Mouse (Mus musculus): ENCODE measurements around the gene B4galnt2. TPM values are rescaled to one million over a fixed set of nuclear protein-coding genes. Genes with fewer than 3 reads are reported as not detected.
A peak's percentile ranks its signal among the peaks of the same experiment; 100 is the strongest.
"Not testable (repeated sequence)": the region's sequence is repeated elsewhere in the genome, so short reads cannot be mapped to it uniquely, and the experiment has no call there.

Gene B4galnt2
- total and polyA plus RNA-seq, 3 experiments, result 0.06 TPM; not detected in 2

DNA sequence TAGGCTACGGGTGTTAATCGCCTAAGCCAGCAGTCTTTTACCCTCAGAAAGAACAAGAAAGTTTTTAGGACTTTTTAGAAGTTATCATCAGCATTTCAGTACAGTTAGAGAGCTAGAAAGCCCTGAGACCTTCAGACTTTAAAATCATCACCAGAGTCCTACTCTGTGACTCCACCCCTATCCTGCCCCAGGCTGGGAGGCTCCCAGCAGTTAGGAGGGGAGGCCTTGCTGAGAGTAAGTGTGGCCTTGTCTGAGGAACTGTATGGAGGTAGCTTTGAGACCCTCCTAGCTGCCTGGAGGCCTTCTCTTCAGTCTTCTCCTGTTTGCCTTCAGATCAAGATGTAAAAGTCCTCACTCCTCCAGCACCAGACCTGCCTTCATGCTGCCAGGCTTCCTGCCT lies 9.5 kb upstream of the B4galnt2 start:
- intact Hi-C loops (cut with DNase I), result no loop called here
- 0 out of 2 replicates have a peak, but pooled peaks cover 4% of the 10 kb centered on the region for H3K27me3 ChIP-seq (ENCODE audit: control insufficient read depth, insufficient read depth, low read length)
- H3K36me3 ChIP-seq (ENCODE audit: control insufficient read depth, insufficient read depth, low read length), result no peaks in the 10 kb centered on the region
- H3K4me3 ChIP-seq, result no peak overlapping the region
- no peak overlapping the region for H3K27ac ChIP-seq
- TF ChIP-seq POLR2A (IDR thresholded peaks at IDR 0.05; ENCODE audit: insufficient read depth, low read depth, low read length) (no peak), EP300 (IDR thresholded peaks at IDR 0.05; ENCODE audit: insufficient read depth, low read depth, low read length) (no peak), CTCF (IDR thresholded peaks at IDR 0.05) (no peak)
- no peak for DNase-seq
- no peaks in the 10 kb centered on the region for H3K4me1 ChIP-seq (ENCODE audit: control insufficient read depth, insufficient read depth, low read length)
- H3K79me2 ChIP-seq (replicated peaks; ENCODE audit: control insufficient read depth, insufficient read depth, low read length), result no peaks in the 10 kb centered on the region
- WGBS, result 58% methylated on average over 2 of the region's 2 CpGs
- H3K9ac ChIP-seq (ENCODE audit: low read depth, low read length), result no peak overlapping the region

DNA sequence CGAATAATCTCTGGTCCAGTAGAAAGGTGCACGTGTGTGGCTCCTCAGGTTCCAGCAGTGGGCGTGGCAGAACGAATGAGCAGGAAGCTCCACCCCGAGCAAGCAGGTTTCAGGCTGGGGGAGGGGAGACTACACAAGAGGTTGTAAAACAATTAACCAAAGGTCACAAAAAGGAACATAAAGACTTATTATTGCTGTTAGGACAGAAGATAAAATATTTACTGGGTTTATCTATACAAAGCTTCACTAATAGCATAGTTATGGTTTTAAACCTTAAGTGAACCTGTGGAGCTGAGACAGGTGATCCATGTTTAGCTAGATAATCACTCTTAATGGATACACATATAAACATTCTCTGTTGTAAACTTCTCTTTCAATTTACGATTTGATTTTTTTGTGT lies 8.8 kb upstream of the B4galnt2 start:
- H3K27ac ChIP-seq; H3K79me2 ChIP-seq (replicated peaks; ENCODE audit: control insufficient read depth, insufficient read depth, low read length); H3K27me3 ChIP-seq (ENCODE audit: control insufficient read depth, insufficient read depth, low read length); H3K4me1 ChIP-seq (ENCODE audit: control insufficient read depth, insufficient read depth, low read length); DNase-seq; H3K4me3 ChIP-seq; intact Hi-C loops (cut with DNase I); H3K9ac ChIP-seq (ENCODE audit: low read depth, low read length); H3K36me3 ChIP-seq (ENCODE audit: control insufficient read depth, insufficient read depth, low read length): not testable (repeated sequence)
- 12% methylated on average over 4 of the region's 6 CpGs for WGBS

DNA sequence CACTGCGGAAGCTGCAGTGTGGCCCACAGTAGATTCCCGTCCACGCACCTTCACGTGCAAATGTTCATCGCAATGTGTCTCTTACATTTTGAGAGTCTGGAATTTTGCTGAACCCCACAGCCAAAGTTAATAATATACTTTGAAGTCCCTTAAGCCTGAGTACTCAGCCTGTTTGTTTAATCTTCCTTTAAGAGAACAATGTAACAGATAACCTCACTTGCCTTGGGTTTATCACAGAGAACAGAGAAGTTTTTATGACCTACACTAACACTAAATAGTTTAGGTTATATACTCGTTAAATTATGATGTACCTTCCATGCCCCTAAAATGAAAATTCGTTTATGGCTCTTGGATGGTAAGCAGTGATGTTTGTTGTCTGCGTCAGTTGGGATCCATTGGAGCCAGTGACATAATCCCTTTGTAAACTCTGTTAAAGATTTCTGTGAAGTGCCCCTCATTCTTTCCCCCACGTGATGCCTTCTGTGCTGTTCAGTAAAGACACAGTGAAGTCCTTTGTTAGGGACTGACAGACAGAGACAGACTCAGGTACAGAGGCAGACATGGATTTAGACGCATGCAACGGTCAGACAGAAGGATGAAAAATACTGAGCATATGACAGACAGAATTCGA lies 7.4 kb upstream of the B4galnt2 start:
- intact Hi-C loops (cut with DNase I), result no loop called here
- H3K79me2 ChIP-seq (replicated peaks; ENCODE audit: control insufficient read depth, insufficient read depth, low read length), result no peaks in the 10 kb centered on the region
- H3K27me3 ChIP-seq (ENCODE audit: control insufficient read depth, insufficient read depth, low read length), result peaks cover 8% of the 10 kb centered on the region
- no peak for TF ChIP-seq CTCF (IDR thresholded peaks at IDR 0.05)
- TF ChIP-seq EP300 (IDR thresholded peaks at IDR 0.05; ENCODE audit: insufficient read depth, low read depth, low read length), result no peak
- TF ChIP-seq POLR2A (IDR thresholded peaks at IDR 0.05; ENCODE audit: insufficient read depth, low read depth, low read length), result no peak
- H3K4me1 ChIP-seq (ENCODE audit: control insufficient read depth, insufficient read depth, low read length), result no peaks in the 10 kb centered on the region
- no peak for DNase-seq
- no peak overlapping the region for H3K4me3 ChIP-seq
- H3K9ac ChIP-seq (ENCODE audit: low read depth, low read length), result no peak overlapping the region
- H3K27ac ChIP-seq, result no peak overlapping the region
- 62% methylated on average over 12 of the region's 12 CpGs for WGBS
- H3K36me3 ChIP-seq (ENCODE audit: control insufficient read depth, insufficient read depth, low read length), result no peaks in the 10 kb centered on the region

DNA sequence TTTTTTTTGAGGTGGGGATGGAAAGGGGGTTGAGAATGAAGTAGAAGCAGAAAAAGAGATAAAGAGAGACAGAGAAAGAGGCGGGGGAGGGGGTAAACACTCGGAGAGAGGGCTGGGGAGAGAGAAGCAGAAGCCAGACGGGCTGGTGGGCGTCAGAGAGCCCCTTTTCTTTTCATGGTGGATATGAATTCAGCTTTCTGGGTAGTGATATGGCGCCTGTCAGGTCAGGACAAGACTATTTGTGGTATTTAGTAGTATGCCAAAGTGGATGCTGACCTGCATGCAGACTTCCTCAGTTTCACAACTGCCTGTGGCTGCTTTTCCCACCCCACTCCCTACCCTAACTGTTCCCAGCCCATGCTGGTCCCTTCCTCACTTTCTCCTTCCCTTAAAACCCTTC lies 1.7 kb upstream of the B4galnt2 start:
- TF ChIP-seq POLR2A (IDR thresholded peaks at IDR 0.05; ENCODE audit: insufficient read depth, low read depth, low read length), result no peak
- no peak for TF ChIP-seq CTCF (IDR thresholded peaks at IDR 0.05)
- 17% methylated on average over 5 of the region's 5 CpGs for WGBS
- no peak overlapping the region for H3K4me3 ChIP-seq
- H3K27ac ChIP-seq, result no peak overlapping the region
- no peak for DNase-seq
- H3K79me2 ChIP-seq (replicated peaks; ENCODE audit: control insufficient read depth, insufficient read depth, low read length), result no peaks in the 10 kb centered on the region
- no peaks in the 10 kb centered on the region for H3K36me3 ChIP-seq (ENCODE audit: control insufficient read depth, insufficient read depth, low read length)
- intact Hi-C loops (cut with DNase I), result no loop called here
- H3K4me1 ChIP-seq (ENCODE audit: control insufficient read depth, insufficient read depth, low read length), result no peaks in the 10 kb centered on the region
- H3K9ac ChIP-seq (ENCODE audit: low read depth, low read length), result no peak overlapping the region
- H3K27me3 ChIP-seq (ENCODE audit: control insufficient read depth, insufficient read depth, low read length), result peaks cover 26% of the 10 kb centered on the region

DNA sequence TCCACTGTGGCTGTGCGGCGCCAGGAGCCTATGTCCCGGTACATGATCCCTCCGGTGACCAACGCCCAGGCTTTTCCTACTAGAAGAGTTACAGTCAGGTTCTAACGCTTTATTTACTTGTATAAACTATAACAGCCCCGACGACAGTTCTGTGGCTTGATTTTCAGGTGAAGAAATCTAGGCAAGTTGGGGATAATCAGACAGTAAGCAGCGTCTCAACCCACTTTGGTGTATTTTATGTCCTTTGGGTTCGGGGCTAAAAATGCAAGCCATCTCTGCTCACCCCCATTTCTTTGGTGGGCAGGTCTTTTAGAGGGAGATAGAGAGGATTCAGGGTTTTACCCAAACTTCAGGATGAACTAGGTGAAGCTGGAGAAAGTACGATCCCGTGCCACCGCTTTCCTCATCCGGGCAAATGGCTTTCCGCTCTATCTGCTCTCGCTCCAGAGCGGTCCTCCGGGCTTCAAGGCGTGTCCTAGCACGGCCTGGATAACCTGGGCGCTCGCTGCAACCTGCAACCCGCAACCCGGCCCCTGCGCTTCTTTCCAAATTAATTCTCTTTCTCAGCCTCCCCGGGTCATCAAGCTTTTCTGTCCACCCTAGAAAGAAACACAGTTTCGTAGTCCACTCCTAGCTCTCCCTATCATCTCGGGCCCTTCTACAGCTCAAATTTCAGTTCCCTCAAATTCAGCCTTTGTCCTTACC lies 467 bp upstream of the B4galnt2 start:
- intact Hi-C loops (cut with DNase I), result no loop called here
- no peaks in the 10 kb centered on the region for H3K79me2 ChIP-seq (replicated peaks; ENCODE audit: control insufficient read depth, insufficient read depth, low read length)
- H3K36me3 ChIP-seq (ENCODE audit: control insufficient read depth, insufficient read depth, low read length), result no peaks in the 10 kb centered on the region
- no peak overlapping the region for H3K9ac ChIP-seq (ENCODE audit: low read depth, low read length)
- H3K4me1 ChIP-seq (ENCODE audit: control insufficient read depth, insufficient read depth, low read length), result no peaks in the 10 kb centered on the region
- TF ChIP-seq POLR2A (IDR thresholded peaks at IDR 0.05; ENCODE audit: insufficient read depth, low read depth, low read length), result no peak
- TF ChIP-seq EP300 (IDR thresholded peaks at IDR 0.05; ENCODE audit: insufficient read depth, low read depth, low read length), result no peak
- no peak for TF ChIP-seq CTCF (IDR thresholded peaks at IDR 0.05)
- H3K27me3 ChIP-seq (ENCODE audit: control insufficient read depth, insufficient read depth, low read length), result peaks cover 25% of the 10 kb centered on the region
- H3K27ac ChIP-seq, result no peak overlapping the region
- peak in 1 of 2 experiments; percentile 23 for DNase-seq
- no peak overlapping the region for H3K4me3 ChIP-seq
- WGBS, result 2% methylated on average over 28 of the region's 28 CpGs

DNA sequence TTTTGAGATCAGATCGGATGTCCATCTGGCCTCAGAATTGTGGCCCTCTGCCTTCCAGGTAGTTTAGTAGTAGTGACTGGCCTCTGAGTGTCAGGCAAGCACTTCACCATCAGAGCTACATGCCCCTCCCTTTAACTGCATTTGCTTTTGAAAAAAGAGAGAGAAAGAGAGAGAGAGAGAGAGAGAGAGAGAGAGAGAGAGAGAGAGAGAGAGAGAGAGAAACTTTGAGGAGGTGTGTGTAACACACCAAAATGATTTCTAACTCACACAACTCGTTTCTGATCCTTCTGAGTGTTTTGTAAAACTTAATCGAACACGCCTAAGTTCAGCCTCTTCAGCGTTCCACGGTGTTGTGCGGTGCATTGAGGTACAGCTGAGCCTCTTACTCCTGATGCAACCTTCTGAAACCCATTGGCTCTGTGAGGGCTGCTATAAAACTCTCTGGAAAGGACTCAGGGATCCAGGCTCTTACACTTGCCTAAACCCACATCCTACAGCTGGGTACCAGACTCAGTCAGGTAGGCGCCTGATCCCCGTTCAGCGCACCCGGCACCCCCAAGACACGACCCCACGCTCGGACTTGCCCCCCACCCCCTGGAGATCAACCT lies 628 bp downstream of the B4galnt2 start:
- Histone ChIP-seq H3K27ac (no peak overlapping the region), H3K36me3 (ENCODE audit: control insufficient read depth, insufficient read depth, low read length) (no peaks in the 10 kb centered on the region), H3K27me3 (ENCODE audit: control insufficient read depth, insufficient read depth, low read length) (peaks cover 24% of the 10 kb centered on the region), H3K9ac (ENCODE audit: low read depth, low read length) (no peak overlapping the region), H3K4me1 (ENCODE audit: control insufficient read depth, insufficient read depth, low read length) (no peaks in the 10 kb centered on the region), H3K79me2 (replicated peaks; ENCODE audit: control insufficient read depth, insufficient read depth, low read length) (no peaks in the 10 kb centered on the region), H3K4me3 (no peak overlapping the region)
- 8% methylated on average over 14 of the region's 14 CpGs for WGBS
- no peak for DNase-seq
- TF ChIP-seq POLR2A (IDR thresholded peaks at IDR 0.05; ENCODE audit: insufficient read depth, low read depth, low read length), result no peak
- intact Hi-C loops (cut with DNase I), result no loop called here

Data from heart, adult 2 months (tissue).